12 mouse cellular contexts compared by ENCODE assay signal in the genomic region with DNA sequence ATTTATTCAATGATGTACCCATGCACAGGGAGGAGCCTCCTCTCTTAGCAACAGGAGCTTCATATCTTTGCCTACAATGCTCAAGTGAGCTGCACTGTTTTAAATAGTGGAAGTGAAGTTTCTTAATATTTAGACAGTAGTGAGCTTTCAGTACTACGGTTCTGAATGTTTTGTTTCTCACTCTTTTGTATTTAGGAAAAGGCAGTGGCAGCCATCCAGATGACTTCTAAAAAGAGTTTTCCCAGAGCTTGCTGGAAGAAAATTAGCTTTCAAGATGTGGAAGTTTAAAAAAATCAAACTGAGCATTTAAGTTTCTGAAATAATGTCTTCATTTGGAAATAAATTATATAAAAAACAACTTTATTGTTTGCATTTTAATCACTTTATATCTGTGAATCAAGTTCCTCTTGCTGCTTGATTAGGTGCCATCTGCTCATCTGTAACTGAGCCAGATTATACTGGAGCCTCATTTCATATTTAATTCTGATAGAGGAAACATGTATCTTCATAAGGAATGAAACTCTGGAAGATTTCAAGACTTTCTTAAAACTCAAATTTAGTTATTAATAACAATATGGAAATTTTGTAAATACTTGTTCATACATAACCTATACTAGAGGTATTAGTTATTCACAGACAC.
A peak's percentile ranks its signal among the peaks of the same experiment; 100 is the strongest.
DNase-seq lines count a peak whose midpoint lies in the region; ATAC-seq and TF ChIP-seq lines count a peak whose summit lies in the region.
"Had no signal": no experiment of that assay in that cellular context is flagged by ENCODE, and none has a peak within 500 bp of the region (broad histone marks: within the 10 kb centered on the region; RNA-seq: fewer than 3 reads in every experiment).

No protein-coding gene starts in this region.

- no peak overlapping the region for H3K4me2 ChIP-seq in kidney, postnatal 0 days (ENCODE audit: low read length)
- H3K4me2 ChIP-seq: neural tube, embryonic 12.5 days had no signal

- no peaks in the 10 kb centered on the region for H3K27me3 ChIP-seq in kidney, postnatal 0 days (ENCODE audit: insufficient read depth, low read length)
- H3K27me3 ChIP-seq: neural tube, embryonic 12.5 days had no signal

- no peak overlapping the region for H3K27ac ChIP-seq in kidney, postnatal 0 days
- H3K27ac ChIP-seq: neural tube, embryonic 12.5 days had no signal

- H3K36me3 ChIP-seq in kidney, postnatal 0 days (ENCODE audit: insufficient read depth, low read length): no peaks in the 10 kb centered on the region
- H3K36me3 ChIP-seq: neural tube, embryonic 12.5 days had no signal

- WGBS in kidney, postnatal 0 days: 52% methylated on average over 1 of the region's 1 CpGs

- TF ChIP-seq CTCF in kidney, postnatal 0 days (IDR thresholded peaks at IDR 0.05; ENCODE audit: low read depth): no peak

- H3K9me3 ChIP-seq in kidney, postnatal 0 days (replicated peaks; ENCODE audit: low read length): no peaks in the 10 kb centered on the region
- H3K9me3 ChIP-seq: neural tube, embryonic 12.5 days had no signal

- no peak for ATAC-seq in cerebellum, adult (ENCODE audit: insufficient number of reproducible peaks, low FRiP score, low TSS enrichment)
- no peak for ATAC-seq in kidney, postnatal 0 days (replicated peaks; ENCODE audit: low FRiP score, low read depth)
- no peak for ATAC-seq in erythroid progenitor cell, adult 5-6 weeks (replicated peaks; ENCODE audit: low FRiP score, poor library complexity, severe bottlenecking)
- ATAC-seq: activated CD4-positive, CD25-positive, alpha-beta regulatory T cell, adult 4 months had no signal

- DNase-seq in cerebellum, adult 11 months: peak; percentile 2
- peak; percentile 9 for DNase-seq in kidney, postnatal 0 days (ENCODE audit: low spot score)
- DNase-seq in kidney, postnatal 4 days: no peak
- DNase-seq in right cerebral cortex, adult 18-20 months: peak; percentile 8
- DNase-seq in right cerebral cortex, postnatal 25 days: no peak
- no peak for DNase-seq in c-Kit-positive CD71-positive TER-119-positive erythroid progenitor cells, embryonic 14.5 days (ENCODE audit: low spot score)
- DNase-seq: liver; spleen, adult 18-20 months had no signal

- H3K4me1 ChIP-seq in kidney, postnatal 0 days (replicated peaks; ENCODE audit: insufficient read depth, low read length): no peaks in the 10 kb centered on the region
- H3K4me1 ChIP-seq: neural tube, embryonic 12.5 days had no signal

- no peak overlapping the region for H3K9ac ChIP-seq in kidney, postnatal 0 days (ENCODE audit: low read depth, low read length)
- H3K9ac ChIP-seq: neural tube, embryonic 12.5 days had no signal

- no peak overlapping the region for H3K4me3 ChIP-seq in kidney, postnatal 0 days (replicated peaks; ENCODE audit: low read depth, low read length)
- H3K4me3 ChIP-seq: neural tube, embryonic 12.5 days had no signal

Comparison
In these comparisons a context has a peak if more than half of its experiments do, and no peak if none do; other contexts are left out.
1. DNase-seq: peak in cerebellum, adult 11 months (single experiment), kidney, postnatal 0 days (single experiment) and right cerebral cortex, adult 18-20 months (single experiment); none in kidney, postnatal 4 days (0 of 2), right cerebral cortex, postnatal 25 days (single experiment) and c-Kit-positive CD71-positive TER-119-positive erythroid progenitor cells, embryonic 14.5 days (single experiment).